Mouse (Mus musculus) right cerebral cortex, postnatal 25 days (tissue): Measurements from ENCODE around the gene Cx3cl1.
A peak's percentile ranks its signal among the peaks of the same experiment; 100 is the strongest.

Source experiments
- DNase-seq: peaks from one replicate; pipeline ENCODE4 v3.0.0; 2022

Gene Cx3cl1

DNA sequence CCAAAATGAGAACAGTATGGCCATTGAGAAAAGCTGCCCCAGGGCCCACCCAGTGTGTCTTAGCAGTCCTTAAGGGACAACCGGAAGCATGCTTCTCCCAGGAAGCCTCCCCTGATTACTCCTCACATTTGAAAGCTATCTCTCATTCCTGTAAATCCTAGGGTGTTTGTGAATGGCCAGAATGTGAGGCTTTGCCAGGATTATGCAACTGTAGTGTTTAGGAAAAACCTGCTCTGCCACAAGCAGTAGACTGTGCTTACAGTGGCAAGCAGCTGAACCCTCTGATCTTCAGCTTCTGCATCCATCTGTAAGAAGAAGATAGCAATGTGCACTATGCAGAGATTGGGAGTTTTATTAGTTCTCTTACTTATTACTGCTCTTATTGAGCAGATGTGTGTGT, 2.8 kb downstream of the Cx3cl1 start:
- no peak for DNase-seq

DNA sequence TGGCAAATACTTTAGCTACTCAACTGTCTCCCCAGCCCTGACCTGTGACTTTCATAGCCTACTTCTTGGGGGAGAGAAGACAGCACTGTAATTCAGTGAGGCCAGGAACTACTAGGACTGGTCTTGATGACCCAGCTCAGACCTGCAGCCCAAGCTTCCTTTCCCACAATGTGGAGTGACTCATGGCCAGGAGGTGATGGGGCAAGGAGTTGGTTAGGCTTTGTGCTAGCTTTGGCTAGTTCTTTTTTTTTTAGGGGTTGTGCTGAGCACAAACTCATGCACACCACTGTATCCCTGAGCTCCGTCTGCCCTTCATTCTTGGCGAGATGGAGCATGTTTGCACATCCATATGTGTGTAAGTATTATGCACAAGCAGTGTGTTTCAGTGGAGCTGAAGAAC, 4.5 kb downstream of the Cx3cl1 start:
- DNase-seq: no peak

DNA sequence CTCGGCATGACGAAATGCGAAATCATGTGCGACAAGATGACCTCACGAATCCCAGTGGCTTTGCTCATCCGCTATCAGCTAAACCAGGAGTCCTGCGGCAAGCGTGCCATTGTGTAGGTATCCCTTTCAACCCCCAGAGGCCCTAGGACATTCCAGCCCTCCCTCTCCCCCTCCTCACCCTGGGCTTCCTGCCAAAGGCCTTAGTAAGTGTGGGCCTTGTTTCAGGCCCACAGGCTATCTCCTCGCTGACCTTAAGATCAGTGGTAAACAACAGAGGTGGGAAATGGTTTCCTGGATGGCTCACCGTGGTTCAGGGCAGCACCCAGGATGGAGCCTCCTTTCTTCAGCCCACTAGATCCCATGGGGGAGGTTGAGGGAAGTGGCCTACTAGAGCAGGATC, 6.2 kb downstream of the Cx3cl1 start:
- DNase-seq: no peak

DNA sequence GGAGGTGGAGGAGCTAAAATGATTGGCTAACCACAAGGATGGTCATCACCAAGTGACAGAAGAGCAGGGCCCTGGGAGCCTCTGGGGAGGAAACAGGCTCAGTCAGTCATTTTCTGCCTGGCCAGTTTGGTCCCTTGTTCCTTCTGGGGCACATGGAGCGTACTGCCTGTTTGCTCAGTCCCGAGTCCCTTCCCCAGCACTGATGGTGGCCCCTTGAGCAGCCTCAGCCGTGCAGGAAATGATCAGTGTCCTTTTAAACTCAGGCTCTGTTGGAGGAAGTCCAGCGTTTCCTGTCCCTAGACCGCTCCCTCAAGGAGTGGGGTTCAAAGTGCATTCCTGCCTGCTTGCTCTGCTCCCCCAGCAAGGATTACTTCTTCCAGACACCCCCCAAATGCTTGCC, 6.7 kb downstream of the Cx3cl1 start:
- no peak for DNase-seq

GRCm38 (mm10) chr8:94778895-94779533, 7.2 kb downstream of the Cx3cl1 start:
- DNase-seq: no peak

- DNase-seq: no peak
Observed at GRCm38 (mm10) chr8:94779534-94780294, 7.9 kb downstream of the Cx3cl1 start.

DNA sequence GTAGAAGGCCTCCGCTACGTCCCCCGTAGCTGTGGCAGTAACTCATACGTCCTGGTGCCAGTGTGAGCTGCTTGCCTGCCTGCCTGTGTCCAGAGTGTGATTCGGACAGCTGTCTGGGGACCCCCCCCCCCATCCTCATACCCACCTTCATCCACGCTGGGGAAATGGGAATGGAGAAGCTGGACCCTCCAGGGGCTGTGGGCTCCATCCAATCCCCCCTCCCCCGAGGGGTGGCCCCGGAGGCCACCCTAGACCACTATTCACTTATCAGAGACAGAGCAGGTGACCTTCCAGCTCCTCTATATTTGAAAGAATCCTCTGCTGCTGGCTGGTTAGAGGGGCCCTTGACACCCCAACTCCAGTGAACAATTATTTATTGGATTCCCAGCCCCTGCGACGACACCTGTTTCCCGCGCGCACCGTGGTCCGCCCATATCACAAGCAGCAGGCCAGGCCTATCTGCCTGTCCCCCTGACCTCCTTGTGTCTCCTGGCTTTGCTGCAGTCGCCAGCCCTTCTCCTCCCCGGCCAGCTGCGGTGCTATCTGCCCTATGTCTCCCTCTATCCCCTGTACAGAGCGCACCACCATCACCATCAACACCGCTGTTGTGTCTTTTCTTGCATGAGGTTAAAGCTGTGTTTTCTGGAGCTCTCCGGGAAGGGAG, 8.8 kb downstream of the Cx3cl1 start:
- DNase-seq: no peak

GRCm38 (mm10) chr8:94781155-94781837, 9.5 kb downstream of the Cx3cl1 start:
- DNase-seq: no peak

GRCm38 (mm10) chr8:94781838-94782235, 10.0 kb downstream of the Cx3cl1 start:
- no peak for DNase-seq

DNA sequence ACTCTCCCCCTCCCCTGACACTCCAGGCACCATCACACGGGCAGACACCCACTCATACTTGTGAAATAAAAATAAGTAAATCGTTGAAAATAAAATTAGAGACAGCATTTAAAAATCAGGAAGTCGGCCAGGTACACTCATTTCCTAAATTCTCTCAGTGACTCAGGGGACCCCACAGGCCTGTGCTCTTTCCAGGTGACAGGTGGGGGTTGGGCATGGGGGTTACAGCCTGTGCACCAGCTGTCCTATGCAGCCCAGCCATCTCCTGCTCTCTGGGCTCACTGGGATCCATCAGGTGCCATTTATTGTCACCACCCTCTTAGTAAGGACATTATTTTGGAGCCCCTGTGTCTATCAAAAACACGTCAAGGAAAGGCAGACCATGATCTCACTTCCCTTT, 12.1 kb downstream of the Cx3cl1 start:
- DNase-seq: no peak

GRCm38 (mm10) chr8:94785247-94785985, 13.6 kb downstream of the Cx3cl1 start:
- DNase-seq: no peak

DNA sequence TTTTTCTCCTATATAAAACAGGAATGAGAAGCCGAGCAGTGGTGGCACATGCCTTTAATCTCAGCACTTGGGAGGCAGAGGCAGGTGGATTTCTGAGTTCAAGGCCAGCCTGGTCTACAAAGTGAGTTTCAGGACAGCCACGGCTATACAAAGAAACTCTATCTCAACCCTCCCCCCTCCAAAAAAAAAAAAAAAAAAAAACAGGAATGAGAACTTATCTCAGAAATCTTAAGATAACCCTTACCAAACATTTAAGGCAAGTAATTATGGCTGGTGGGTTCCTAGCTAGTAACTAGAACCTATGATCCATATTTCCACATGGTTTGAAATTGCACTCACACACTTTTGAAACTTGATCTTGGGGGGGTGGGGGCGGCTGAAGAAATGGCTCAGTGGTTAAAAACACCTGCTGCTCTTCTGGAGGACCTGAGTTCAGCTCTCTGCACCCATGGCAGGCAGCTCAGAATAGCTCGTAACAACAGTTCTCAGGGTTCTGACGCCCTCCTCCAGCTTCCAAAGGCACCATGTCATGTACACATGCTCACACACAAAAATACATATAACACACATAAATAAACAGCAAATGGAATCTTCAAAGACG, 14.3 kb downstream of the Cx3cl1 start:
- DNase-seq: no peak

DNA sequence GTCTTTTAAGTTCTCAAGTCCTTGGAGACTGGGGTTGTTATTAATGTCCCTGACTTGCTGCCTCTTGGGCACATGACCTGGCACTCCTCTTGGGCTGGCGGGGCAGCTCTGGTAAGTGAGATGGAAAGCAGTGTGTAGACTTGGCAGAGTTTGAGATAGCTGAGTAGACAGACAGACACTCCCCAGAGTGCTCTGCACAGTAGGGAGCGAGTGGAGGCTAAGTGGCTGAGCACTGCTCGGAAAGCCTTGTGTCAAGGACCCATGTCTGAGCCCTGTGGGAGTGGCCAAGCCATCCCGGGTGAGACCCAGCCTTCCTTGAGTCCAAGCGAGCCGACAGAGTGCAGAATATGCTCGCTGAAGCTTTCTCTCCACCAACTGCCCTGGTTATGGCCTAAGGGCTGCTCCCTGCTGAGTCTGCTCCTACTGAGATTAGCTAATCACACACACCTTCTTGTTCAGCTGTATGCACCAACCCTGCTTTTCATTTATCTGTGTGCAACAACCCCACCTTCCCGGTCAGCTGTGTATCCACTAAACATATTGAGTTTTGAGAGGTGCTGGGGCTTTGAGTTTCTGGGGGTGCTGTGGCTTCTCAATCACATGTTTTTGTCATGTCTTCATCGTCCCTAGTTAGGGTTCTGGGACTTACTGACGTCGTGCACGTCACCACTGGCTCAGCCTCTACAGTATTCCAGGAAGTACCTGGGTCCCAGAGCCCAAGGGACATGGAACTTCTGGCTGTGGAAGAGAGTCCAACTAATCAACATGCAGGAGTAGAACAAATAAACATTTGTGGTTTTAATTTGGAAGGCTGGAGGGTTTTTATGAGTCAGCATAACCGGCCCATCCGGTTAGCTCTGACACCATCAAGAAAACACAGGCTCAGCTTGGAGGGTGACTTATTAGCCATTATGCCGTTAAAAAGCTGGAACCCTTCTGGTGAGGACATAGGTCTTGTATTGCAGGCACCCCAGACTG, 16.0 kb downstream of the Cx3cl1 start:
- DNase-seq: no peak

GRCm38 (mm10) chr8:94789256-94789955, 17.6 kb downstream of the Cx3cl1 start:
- no peak for DNase-seq

DNA sequence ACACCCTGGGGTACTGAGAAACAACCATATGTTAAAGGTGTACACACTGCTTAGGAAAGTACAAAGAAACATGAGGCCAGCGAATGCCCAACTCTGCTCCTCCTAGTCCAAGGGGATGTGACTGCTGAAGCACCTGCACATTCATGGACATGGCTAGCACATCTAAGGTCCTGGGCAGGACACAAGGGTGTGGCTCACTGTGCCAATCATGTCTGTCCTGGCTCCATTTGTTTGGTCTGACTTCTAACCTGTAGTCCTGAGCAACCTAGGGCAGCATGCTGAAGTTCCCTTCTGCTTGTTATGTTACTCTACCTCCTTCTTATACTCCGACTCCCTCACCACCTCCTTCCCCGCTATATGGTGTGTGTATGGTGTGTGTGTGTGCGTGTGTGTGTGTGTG, 22.6 kb downstream of the Cx3cl1 start:
- DNase-seq: no peak

DNA sequence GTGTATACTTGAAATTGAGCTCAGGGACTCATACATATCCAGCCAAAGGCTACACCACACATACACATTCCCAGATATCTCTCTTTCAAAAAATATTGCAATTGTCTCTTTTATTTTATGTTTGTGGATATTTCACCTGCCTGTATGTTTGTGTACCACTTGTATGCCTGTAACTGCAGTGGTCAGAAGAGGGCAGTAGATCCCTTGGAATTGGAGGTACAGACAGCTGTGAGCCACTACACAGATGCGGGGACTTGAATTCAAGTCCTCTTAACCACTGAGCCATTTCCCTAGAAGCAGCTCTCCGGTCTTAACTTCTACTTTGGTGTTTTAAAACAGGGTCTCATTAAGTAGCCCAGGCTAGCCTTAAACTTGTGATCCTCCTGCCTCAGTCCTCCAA, 23.0 kb downstream of the Cx3cl1 start:
- no peak for DNase-seq

- peak; percentile 65 for DNase-seq
Observed at GRCm38 (mm10) chr8:94800278-94800968, 28.6 kb downstream of the Cx3cl1 start.

DNA sequence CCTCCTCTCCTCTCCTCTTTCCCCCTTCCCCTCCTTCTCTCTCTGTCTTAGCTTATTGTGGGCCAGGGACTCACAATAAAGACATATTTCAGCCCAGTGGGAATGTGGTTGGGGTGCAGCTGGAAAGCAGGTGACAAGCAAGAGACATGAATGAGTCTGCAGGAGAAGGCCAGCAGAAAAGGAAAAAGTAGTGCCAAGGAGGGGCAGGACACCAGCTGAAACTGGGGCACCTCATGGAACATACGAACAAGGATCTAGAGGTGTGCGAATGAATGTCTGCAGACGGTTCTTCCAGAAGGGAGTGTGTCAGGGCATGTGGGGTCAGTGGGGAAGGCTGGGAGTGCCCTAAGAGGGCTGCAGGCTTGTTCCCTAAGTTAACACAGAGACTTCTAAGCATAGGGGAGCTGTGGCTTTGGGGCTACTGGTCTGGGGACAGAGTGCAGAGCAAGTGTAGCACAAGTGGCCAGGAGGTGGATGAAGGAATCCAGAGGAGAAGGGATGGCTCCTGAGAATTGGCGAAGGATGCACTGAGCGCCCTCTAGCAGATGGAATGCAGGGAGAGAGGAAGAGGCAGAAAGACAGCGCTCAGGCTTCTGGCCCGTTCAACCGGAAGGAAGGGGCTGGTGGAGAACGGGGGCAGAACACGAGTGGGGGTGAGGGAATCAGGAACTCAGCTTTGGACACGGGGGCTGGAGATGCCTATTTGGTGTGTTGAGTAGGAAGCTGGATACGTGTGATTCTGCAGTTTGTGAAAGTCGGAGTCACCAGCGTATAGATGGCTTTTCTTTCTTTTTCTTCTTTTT, 29.7 kb downstream of the Cx3cl1 start:
- DNase-seq: peak; percentile 77

DNA sequence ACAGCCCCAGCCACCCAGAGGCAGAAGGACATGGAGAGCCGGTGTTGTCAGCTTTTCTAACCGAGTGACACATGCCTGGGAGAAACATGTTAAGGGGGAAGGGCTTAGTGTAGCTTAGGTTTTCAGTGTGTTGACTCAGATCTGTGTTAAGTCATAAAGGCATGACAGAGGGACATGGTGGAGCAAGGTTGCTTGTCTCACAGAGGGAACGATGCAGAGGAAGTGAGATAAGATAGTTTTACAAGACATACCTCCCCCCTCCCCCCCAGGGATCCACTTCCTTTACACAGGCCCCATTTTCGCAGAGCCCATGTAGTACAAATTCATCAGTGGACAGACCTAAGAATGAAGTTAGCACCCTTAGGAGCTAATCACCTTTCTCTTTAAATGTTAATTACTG, 30.6 kb downstream of the Cx3cl1 start:
- no peak for DNase-seq
